In the genomic region with DNA sequence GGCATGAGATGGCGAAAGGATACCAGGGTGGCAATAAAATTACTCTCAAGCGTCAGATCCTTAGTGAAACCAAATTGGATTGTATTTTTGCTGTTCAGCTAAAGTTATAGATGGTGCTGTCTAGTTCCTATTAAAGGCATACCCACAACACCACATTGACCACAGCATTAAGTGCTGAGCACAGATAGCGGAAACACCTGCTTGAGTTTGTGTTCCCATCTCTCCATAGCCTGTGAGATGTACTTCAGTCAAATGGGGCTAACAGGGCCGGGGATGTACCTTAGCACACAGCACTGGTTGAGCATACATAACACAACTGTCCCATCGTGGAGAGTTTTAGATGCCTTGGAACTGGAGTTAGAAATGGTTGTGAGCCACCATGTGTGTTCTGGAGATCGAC, we compare ENCODE assay signal across 28 mouse cellular contexts. TPM values are rescaled to one million over a fixed set of nuclear protein-coding genes. Genes with fewer than 3 reads are reported as not detected.
DNase-seq lines count a peak whose midpoint lies in the region; TF ChIP-seq lines count a peak whose summit lies in the region.
"Had no signal": no experiment of that assay in that cellular context is flagged by ENCODE, and none has a peak within 500 bp of the region (broad histone marks: within the 10 kb centered on the region; RNA-seq: fewer than 3 reads in every experiment).

No protein-coding gene starts in this region.

- no peak overlapping the region for H3K4me3 ChIP-seq in heart, embryonic 10.5 days
- H3K4me3 ChIP-seq in ES-E14 (ENCODE audit: insufficient read depth in 1 of 2, low read depth in 1 of 2, low read length in 2 of 2, poor library complexity in 1 of 2, severe bottlenecking in 1 of 2) (no peak overlapping the region), myocyte (no peak overlapping the region)
- H3K4me3 ChIP-seq: forebrain, embryonic 15.5 days; heart, embryonic 15.5 days; limb, embryonic 13.5 days; liver, embryonic 12.5 days; neural tube, embryonic 12.5 days had no signal

- peak; percentile 16 to 32 for DNase-seq in heart, adult 9 months (ENCODE audit: low spot score in 2 of 2)
- DNase-seq in heart, embryonic 10.5 days (ENCODE audit: low spot score) = no peak
- DNase-seq in A20 (ENCODE audit: low read depth, low spot score) (peak; percentile 90), ES-E14 (ENCODE audit: low read depth, low spot score) (no peak)
- no peak for DNase-seq in lung, postnatal 25 days (ENCODE audit: low spot score)
- DNase-seq in ovary, postnatal 36 days (ENCODE audit: low spot score) = no peak
- no peak for DNase-seq in adrenal gland, postnatal 36 days
- DNase-seq: adrenal gland, adult 2 months; cerebellum, postnatal 25 days; embryo, embryonic 11 days; heart, postnatal 4 days; kidney, adult 2 months; kidney, postnatal 14 days; layer of hippocampus, postnatal 36 days; lung, adult 18-20 months; lung, postnatal 36 days; midbrain, embryonic 14.5 days; retina, postnatal 1 day; right cerebral cortex, postnatal 25 days; thymus, postnatal 36 days had no signal

- H3K9me3 ChIP-seq in heart, embryonic 10.5 days = no peaks in the 10 kb centered on the region
- no peaks in the 10 kb centered on the region for H3K9me3 ChIP-seq in ES-E14 (ENCODE audit: control insufficient read depth, insufficient read depth, low read depth, low read length)
- H3K9me3 ChIP-seq: forebrain, embryonic 15.5 days; G1E; heart, embryonic 15.5 days; limb, embryonic 13.5 days; liver, embryonic 12.5 days; neural tube, embryonic 12.5 days had no signal

- H3K4me2 ChIP-seq in myocyte (ENCODE audit: low read depth) = no peak overlapping the region
- H3K4me2 ChIP-seq: forebrain, embryonic 15.5 days; heart, embryonic 15.5 days; hindbrain, embryonic 14.5 days; limb, embryonic 13.5 days; liver, embryonic 12.5 days; neural tube, embryonic 12.5 days had no signal

- in situ Hi-C loops in ES-E14 (cut with MboI; ENCODE audit: low sequenced_read_pairs in 2 of 2, unreplicated experiment in 2 of 2) = no loop called here

- peaks cover 23% of the 10 kb centered on the region for H3K4me1 ChIP-seq in heart, embryonic 10.5 days
- peaks cover 9 to 10% of the 10 kb centered on the region in 2 experiments; a peak in 2 of 4 replicates for H3K4me1 ChIP-seq in ES-E14 (ENCODE audit: control insufficient read depth in 2 of 2, insufficient read depth in 2 of 2, low read length in 2 of 2, poor library complexity in 1 of 2)

- H3ac ChIP-seq in myocyte (ENCODE audit: control insufficient read depth, insufficient read length) = no peak overlapping the region

- H3K79me2 ChIP-seq in myocyte (ENCODE audit: control insufficient read depth, insufficient read depth) = peaks cover 20% of the 10 kb centered on the region

- no peaks in the 10 kb centered on the region for H3K27me3 ChIP-seq in heart, embryonic 10.5 days (ENCODE audit: insufficient read depth, poor library complexity, severe bottlenecking)
- H3K27me3 ChIP-seq in myocyte (ENCODE audit: control insufficient read depth, insufficient read depth, insufficient read length) = no peaks in the 10 kb centered on the region
- H3K27me3 ChIP-seq: forebrain, embryonic 15.5 days; heart, embryonic 15.5 days; limb, embryonic 13.5 days; liver, embryonic 12.5 days; neural tube, embryonic 12.5 days had no signal

- H3K27ac ChIP-seq in heart, embryonic 10.5 days = no peak overlapping the region
- no peak overlapping the region for H3K27ac ChIP-seq in ES-E14 (ENCODE audit: insufficient read depth, low read depth, low read length, poor library complexity, severe bottlenecking)
- H3K27ac ChIP-seq: forebrain, embryonic 15.5 days; heart, embryonic 15.5 days; hindbrain, embryonic 14.5 days; limb, embryonic 13.5 days; neural tube, embryonic 12.5 days had no signal

- TF ChIP-seq POLR2A in myocyte (IDR thresholded peaks at IDR 0.05; ENCODE audit: insufficient read length, low read depth) = no peak

- WGBS in heart, embryonic 10.5 days = 86% methylated on average over 6 of the region's 6 CpGs

- H3K36me3 ChIP-seq in heart, embryonic 10.5 days = peaks cover 7% of the 10 kb centered on the region
- H3K36me3 ChIP-seq in ES-E14 (ENCODE audit: control insufficient read depth, insufficient read depth, low read length, poor library complexity, severe bottlenecking) (peaks cover 2% of the 10 kb centered on the region), myocyte (ENCODE audit: control insufficient read depth, insufficient read depth) (no peaks in the 10 kb centered on the region)
- H3K36me3 ChIP-seq: neural tube, embryonic 12.5 days had no signal

- H3K9ac ChIP-seq in ES-E14 (ENCODE audit: insufficient read depth, low read depth, low read length, poor library complexity, severe bottlenecking) = peak overlapping the region; percentile 7; the same call in 1 of the 2 replicates
- H3K9ac ChIP-seq: forebrain, embryonic 15.5 days; heart, embryonic 15.5 days; hindbrain, embryonic 14.5 days; limb, embryonic 13.5 days; neural tube, embryonic 12.5 days had no signal

TF ChIP-seq in ES-E14, 5 proteins besides CTCF, POLR2A, EP300 and RAD21:
- no peak for TF ChIP-seq ZNF384 (IDR thresholded peaks at IDR 0.05; ENCODE audit: low read depth, low read length)
- no peak for TF ChIP-seq CHD2 (IDR thresholded peaks at IDR 0.05; ENCODE audit: low read depth, low read length)
- TF ChIP-seq HCFC1 (IDR thresholded peaks at IDR 0.05; ENCODE audit: borderline replicate concordance, insufficient read depth, low read length) = no peak
- TF ChIP-seq MAFK (IDR thresholded peaks at IDR 0.05; ENCODE audit: insufficient read depth, low read depth, low read length) = no peak
- no peak for TF ChIP-seq ZC3H11A (IDR thresholded peaks at IDR 0.05; ENCODE audit: borderline replicate concordance, low read depth, low read length)

TF ChIP-seq in myocyte, 11 proteins besides CTCF, POLR2A, EP300 and RAD21:
- TF ChIP-seq MYOD1 (IDR thresholded peaks at IDR 0.05; ENCODE audit: control insufficient read depth in 1 of 3, insufficient read length in 2 of 3, low read depth in 2 of 3) (peak in 1 of 3 experiments; percentile 36), POLR2AphosphoS2 (IDR thresholded peaks at IDR 0.05; ENCODE audit: insufficient read length, low read depth) (peak; percentile 37), MYOG (IDR thresholded peaks at IDR 0.05; ENCODE audit: control insufficient read depth in 1 of 3, insufficient read depth in 1 of 3, insufficient read length in 2 of 3, low read depth in 2 of 3) (no peak), TCF12 (IDR thresholded peaks at IDR 0.05; ENCODE audit: insufficient read depth, poor library complexity, severe bottlenecking) (no peak)

RNA-seq across cellular contexts. Expression of gene Kpnb1, which starts 3.3 kb away (rescaled TPM):
- 50.6 and 72.2 TPM in 2 replicates for polyA plus RNA-seq in heart, embryonic 10.5 days (2016; fragmentation: Nextera tagmentation; extraction: Ambion mirVana)
- 272 and 369 TPM in 2 replicates for total RNA-seq in ES-E14 (2012; rRNA removed)
- 103 TPM for polyA plus RNA-seq in myocyte (2012; fragmentation: generic; extraction: Trizol)
- 100 to 1,000 TPM; 112 to 138 TPM for total RNA-seq in adrenal gland, postnatal 36 days (2021)

RNA-seq across cellular contexts. Expression of gene Tbkbp1, which starts 39.7 kb away (rescaled TPM):
- polyA plus RNA-seq in heart, embryonic 10.5 days (2016; fragmentation: Nextera tagmentation; extraction: Ambion mirVana) = 7.6 and 8.4 TPM in 2 replicates
- total RNA-seq in ES-E14 (2012; rRNA removed) = 3.5 and 4.5 TPM in 2 replicates
- 0.22 TPM for polyA plus RNA-seq in myocyte (2012; fragmentation: generic; extraction: Trizol)
- 10 to 100 TPM; 10.6 to 12.8 TPM for total RNA-seq in adrenal gland, postnatal 36 days (2021)

Comparison
In these comparisons a context has a peak if more than half of its experiments do, and no peak if none do; other contexts are left out.
1. DNase-seq: peak in heart, adult 9 months (2 of 2) and A20 (single experiment); none in heart, embryonic 10.5 days (single experiment), ES-E14 (single experiment), lung, postnatal 25 days (single experiment), ovary, postnatal 36 days (single experiment) and adrenal gland, postnatal 36 days (0 of 2).